Mouse (Mus musculus) heart, postnatal 0 days (tissue): ENCODE results near the gene Gabrb1.

Experiments
- CTCF ChIP-seq: IDR thresholded peaks from 2 replicates; pipeline ENCODE4 v1.5.1; 2016; ENCODE audit warnings: antibody characterized with exemption, control low read depth, low read depth
- EP300 ChIP-seq: IDR thresholded peaks from 2 replicates; pipeline ENCODE4 v1.6.1; 2016; ENCODE audit warnings: antibody characterized with exemption, low read depth

- TF ChIP-seq CTCF (no peak), EP300 (no peak)
Measured at GRCm38 (mm10) chr5:71732931-71733792, 75.2 kb downstream of the Gabrb1 start.
